Mouse (Mus musculus) lung, embryonic 16.5 days (tissue): Measurements from ENCODE around the gene Amacr. TPM values are rescaled to one million over a fixed set of nuclear protein-coding genes. Genes with fewer than 3 reads are reported as not detected.

Source experiments
- ATAC-seq: fragments of 200-750 bp; cut with Nextera tagmentation; 2 replicates; pipeline ENCODE4 v1.8.0; 2017; ENCODE audit warnings: low read depth, mild to moderate bottlenecking, moderate library complexity
- H3K27ac ChIP-seq: fragments of 300-500 bp; sonication (generic); 2 replicates; pipeline ENCODE4 v1.5.1; 2014; ENCODE audit warnings: mild to moderate bottlenecking, control low read depth, low read length
- H3K27me3 ChIP-seq: fragments of 300-500 bp; sonication (generic); 2 replicates; pipeline ENCODE4 v1.6.1; 2014; ENCODE audit warnings: low read depth, low read length, mixed read lengths; ENCODE audit not compliant: control insufficient read depth, insufficient read depth
- H3K36me3 ChIP-seq: fragments of 300-500 bp; sonication (generic); 2 replicates; pipeline ENCODE4 v1.6.1; 2014; ENCODE audit warnings: low read length; ENCODE audit not compliant: control insufficient read depth, insufficient read depth
- H3K4me1 ChIP-seq: fragments of 300-500 bp; sonication (generic); replicated peaks from 2 replicates; pipeline ENCODE4 v1.6.1; 2014; ENCODE audit warnings: low read length, mixed read lengths; ENCODE audit not compliant: control insufficient read depth, insufficient read depth
- H3K4me2 ChIP-seq: fragments of 300-500 bp; sonication (generic); 2 replicates; pipeline ENCODE4 v1.6.1; 2014; ENCODE audit warnings: low read depth, low read length, control low read depth
- H3K4me3 ChIP-seq: fragments of 300-500 bp; sonication (generic); 2 replicates; pipeline ENCODE4 v1.5.1; 2014; ENCODE audit warnings: mild to moderate bottlenecking, low read length, control low read depth
- H3K9ac ChIP-seq: fragments of 300-500 bp; sonication (generic); 2 replicates; pipeline ENCODE4 v1.6.1; 2014; ENCODE audit warnings: low read length, control low read depth
- H3K9me3 ChIP-seq: fragments of 300-500 bp; sonication (generic); 2 replicates; pipeline ENCODE4 v1.6.1; 2016; ENCODE audit warnings: low read length; ENCODE audit not compliant: control insufficient read depth
- WGBS: fragments of 180-500 bp; shearing (Covaris S2); extraction: QIAGEN DNeasy Blood & Tissue Kit; methylation state at CpG from one replicate; pipeline ENCODE4 v1.1.7; 2014; 5-methylcytosine and 5-hydroxymethylcytosine counted together
- polyA plus RNA-seq: library from polyadenylated mRNA; unstranded; fragments of >200 nt; fragmentation: Nextera tagmentation; extraction: Ambion mirVana; gene quantifications from 2 replicates; pipeline ENCODE4 v1.2.1, GENCODE M21; 2015

Gene Amacr
- polyA plus RNA-seq, 1 experiment from 2014 or later, result 14.4 TPM

- WGBS, result 3% methylated on average over 16 of the region's 16 CpGs
- Histone ChIP-seq H3K9ac (no peak within 1 kb of the TSS), H3K36me3 (no peaks in the 10 kb centered on the region), H3K4me1 (peaks cover 13% of the 10 kb centered on the region), H3K27me3 (peaks cover 44% of the 10 kb centered on the region), H3K4me2 (peak within 1 kb of the TSS; percentile 66), H3K9me3 (no peaks in the 10 kb centered on the region), H3K27ac (no peak within 1 kb of the TSS), H3K4me3 (peak within 1 kb of the TSS; percentile 48)
- ATAC-seq, result no peak
These were observed 56.2 kb downstream of the Amacr start, which contains the start of gene Rxfp3 for GRCm38 (mm10) chr15:11037711-11038110. TSS of gene Rxfp3 (minus strand) at chr15:11037991.

DNA sequence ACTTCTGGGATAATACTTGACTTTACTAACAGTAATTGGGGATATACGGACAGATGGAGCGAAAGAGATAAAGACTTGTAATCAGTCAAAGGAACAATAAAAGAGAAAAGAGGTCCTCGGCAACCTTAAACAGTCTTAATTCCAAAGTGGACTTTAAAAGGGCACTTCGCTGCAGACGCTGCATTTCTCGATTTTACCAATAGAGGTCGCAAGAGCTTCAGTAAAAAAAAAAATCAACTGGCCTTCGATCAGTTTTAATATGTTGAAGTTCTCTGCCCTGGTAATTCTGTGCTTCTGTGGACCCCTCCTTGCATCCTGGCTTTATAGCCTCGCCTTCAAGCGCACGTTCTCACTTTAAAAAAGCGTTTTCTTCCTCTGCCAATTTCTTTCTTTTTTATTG is 56.9 kb downstream of the Amacr start:
- peaks cover 13% of the 10 kb centered on the region for H3K4me1 ChIP-seq
- no peak for ATAC-seq
- H3K27ac ChIP-seq, result no peak overlapping the region
- 2% methylated on average over 12 of the region's 12 CpGs for WGBS
- H3K4me3 ChIP-seq, result no peak overlapping the region
- no peaks in the 10 kb centered on the region for H3K9me3 ChIP-seq
- H3K4me2 ChIP-seq, result no peak overlapping the region
- no peak overlapping the region for H3K9ac ChIP-seq
- H3K27me3 ChIP-seq, result peaks cover 44% of the 10 kb centered on the region
- H3K36me3 ChIP-seq, result no peaks in the 10 kb centered on the region

DNA sequence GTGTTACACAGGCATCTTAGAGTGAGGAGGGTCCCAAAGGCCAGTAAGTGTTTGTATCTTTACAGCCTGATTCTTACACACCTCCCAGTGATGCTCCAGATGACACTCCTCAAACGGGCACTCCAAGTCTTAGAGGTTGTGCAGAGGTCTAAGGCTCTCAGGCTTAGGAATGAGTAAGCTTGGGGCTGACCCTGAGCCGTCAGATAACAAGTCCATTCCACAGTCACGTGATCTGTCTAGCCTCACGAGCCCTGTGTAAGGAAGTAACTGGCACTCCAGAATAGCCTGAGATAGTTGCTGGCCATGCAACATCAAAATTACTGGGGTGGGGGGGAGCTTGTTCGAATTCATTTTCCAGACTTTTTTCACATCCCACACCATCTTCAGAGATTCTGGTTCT is 58.5 kb downstream of the Amacr start:
- H3K4me2 ChIP-seq, result no peak overlapping the region
- no peak overlapping the region for H3K9ac ChIP-seq
- peaks cover 13% of the 10 kb centered on the region for H3K4me1 ChIP-seq
- no peak overlapping the region for H3K27ac ChIP-seq
- H3K27me3 ChIP-seq, result peaks cover 33% of the 10 kb centered on the region
- no peaks in the 10 kb centered on the region for H3K36me3 ChIP-seq
- WGBS, result 27% methylated on average over 5 of the region's 5 CpGs
- ATAC-seq, result 0 out of 2 replicates have a peak, but pooled peaks have one; percentile 34
- no peak overlapping the region for H3K4me3 ChIP-seq
- H3K9me3 ChIP-seq, result no peaks in the 10 kb centered on the region

- H3K27ac ChIP-seq, result no peak overlapping the region
- H3K4me2 ChIP-seq, result no peak overlapping the region
- no peak overlapping the region for H3K9ac ChIP-seq
- ATAC-seq, result no peak
- no peak overlapping the region for H3K4me3 ChIP-seq
- 59% methylated on average over 2 of the region's 2 CpGs for WGBS
- H3K4me1 ChIP-seq, result peaks cover 10% of the 10 kb centered on the region
- peaks cover 21% of the 10 kb centered on the region for H3K27me3 ChIP-seq
- no peaks in the 10 kb centered on the region for H3K36me3 ChIP-seq
- no peaks in the 10 kb centered on the region for H3K9me3 ChIP-seq
These were observed 59.7 kb downstream of the Amacr start for GRCm38 (mm10) chr15:11041229-11041628.

- Histone ChIP-seq H3K4me1 (no peaks in the 10 kb centered on the region), H3K36me3 (no peaks in the 10 kb centered on the region), H3K9ac (no peak overlapping the region), H3K27me3 (peaks cover 5% of the 10 kb centered on the region), H3K9me3 (no peaks in the 10 kb centered on the region), H3K27ac (no peak overlapping the region), H3K4me2 (no peak overlapping the region), H3K4me3 (no peak overlapping the region)
- WGBS, result 84% methylated on average over 5 of the region's 5 CpGs
- ATAC-seq, result no peak
These were observed 61.3 kb downstream of the Amacr start for GRCm38 (mm10) chr15:11042828-11043227.

Other genes with a start within 250 kb of the Amacr start
- gene C1qtnf3, start 29.4 kb upstream of the Amacr start, polyA plus RNA-seq, result 5.5 and 6.7 TPM in 2 replicates
- not detected in 2 replicates for gene Slc45a2, start 19.0 kb downstream of the Amacr start, polyA plus RNA-seq
- 0.04 and 0.13 TPM in 2 replicates for gene Rxfp3, start 56.2 kb downstream of the Amacr start, polyA plus RNA-seq
- 4.6 and 5.4 TPM in 2 replicates for gene Adamts12, start 83.0 kb downstream of the Amacr start, polyA plus RNA-seq